Mouse (Mus musculus) liver, embryonic 11.5 days (tissue): Measurements from ENCODE around the gene Hdgfl3. TPM values are rescaled to one million over a fixed set of nuclear protein-coding genes. Genes with fewer than 3 reads are reported as not detected.

ENCODE experiments used
- ATAC-seq: fragments of 200-750 bp; cut with Nextera tagmentation; replicated peaks from 2 replicates; pipeline ENCODE4 v1.8.0; 2017; ENCODE audit warnings: moderate number of reproducible peaks, mild to moderate bottlenecking, moderate TSS enrichment, moderate library complexity; ENCODE audit not compliant: low FRiP score
- DNase-seq: peaks from one replicate; pipeline ENCODE4 v3.0.0-alpha.2; 2017; ENCODE audit warnings: low spot score
- H3K27ac ChIP-seq: fragments of 300-500 bp; sonication (generic); 2 replicates; pipeline ENCODE4 v1.5.1; 2014; ENCODE audit warnings: mild to moderate bottlenecking, low read depth, low read length, control low read depth
- H3K27me3 ChIP-seq: fragments of 300-500 bp; sonication (generic); replicated peaks from 2 replicates; pipeline ENCODE4 v1.6.1; 2014; ENCODE audit warnings: low read length, mixed read lengths; ENCODE audit not compliant: control insufficient read depth, insufficient read depth
- H3K36me3 ChIP-seq: fragments of 300-500 bp; sonication (generic); 2 replicates; pipeline ENCODE4 v1.6.1; 2014; ENCODE audit warnings: mild to moderate bottlenecking, low read length, moderate library complexity, mixed read lengths; ENCODE audit not compliant: control insufficient read depth, insufficient read depth
- H3K4me1 ChIP-seq: fragments of 300-500 bp; sonication (generic); replicated peaks from 2 replicates; pipeline ENCODE4 v1.6.1; 2014; ENCODE audit warnings: low read length, mixed read lengths; ENCODE audit not compliant: control insufficient read depth, insufficient read depth
- H3K4me2 ChIP-seq: fragments of 300-500 bp; sonication (generic); 2 replicates; pipeline ENCODE4 v1.6.1; 2014; ENCODE audit warnings: mild to moderate bottlenecking, control low read depth, moderate library complexity
- H3K4me3 ChIP-seq: fragments of 300-500 bp; sonication (generic); 2 replicates; pipeline ENCODE4 v1.5.1; 2014; ENCODE audit warnings: low read depth, low read length, control low read depth
- H3K9ac ChIP-seq: fragments of 300-500 bp; sonication (generic); 2 replicates; pipeline ENCODE4 v1.6.1; 2014; ENCODE audit warnings: low read depth, low read length, control low read depth
- H3K9me3 ChIP-seq: fragments of 300-500 bp; sonication (generic); 2 replicates; pipeline ENCODE4 v1.6.1; 2016; ENCODE audit warnings: low read length, inconsistent platforms, mixed read lengths; ENCODE audit not compliant: control insufficient read depth
- WGBS: fragments of 180-500 bp; shearing (Covaris S2); extraction: QIAGEN DNeasy Blood & Tissue Kit; methylation state at CpG from one replicate; pipeline ENCODE4 v1.1.7; 2014; 5-methylcytosine and 5-hydroxymethylcytosine counted together
- polyA plus RNA-seq: library from polyadenylated mRNA; unstranded; fragments of >200 nt; fragmentation: Nextera tagmentation; extraction: Ambion mirVana; gene quantifications from 2 replicates; pipeline ENCODE4 v1.2.1, GENCODE M21; 2014

Gene Hdgfl3
- polyA plus RNA-seq, 1 experiment from 2014 or later, result 5.9 TPM

- Histone ChIP-seq H3K9me3 (no peaks in the 10 kb centered on the region), H3K27me3 (peaks cover 28% of the 10 kb centered on the region), H3K4me3 (no peak overlapping the region), H3K4me2 (no peak overlapping the region), H3K36me3 (no peaks in the 10 kb centered on the region), H3K9ac (no peak overlapping the region), H3K27ac (no peak overlapping the region), H3K4me1 (peaks cover 3% of the 10 kb centered on the region; the same call in 1 of the 2 replicates)
- no peak for DNase-seq
- no peak for ATAC-seq
- 91% methylated on average over 6 of the region's 6 CpGs for WGBS
Observed at GRCm38 (mm10) chr7:81864552-81864951, 69.7 kb downstream of the Hdgfl3 start.

- peaks cover 45% of the 10 kb centered on the region for H3K27me3 ChIP-seq
- H3K27ac ChIP-seq, result no peak overlapping the region
- no peak overlapping the region for H3K9ac ChIP-seq
- DNase-seq (no peak), ATAC-seq (no peak)
- no peaks in the 10 kb centered on the region for H3K9me3 ChIP-seq
- H3K4me1 ChIP-seq, result peaks cover 13% of the 10 kb centered on the region
- no peak overlapping the region for H3K4me3 ChIP-seq
- no peaks in the 10 kb centered on the region for H3K36me3 ChIP-seq
- H3K4me2 ChIP-seq, result peak overlapping the region; percentile 33
- 43% methylated on average over 24 of the region's 24 CpGs for WGBS
Observed at GRCm38 (mm10) chr7:81862587-81863583, 71.4 kb downstream of the Hdgfl3 start.

GRCm38 (mm10) chr7:81861921-81862320, 72.4 kb downstream of the Hdgfl3 start:
- no peak overlapping the region for H3K4me3 ChIP-seq
- peaks cover 52% of the 10 kb centered on the region for H3K27me3 ChIP-seq
- no peaks in the 10 kb centered on the region for H3K9me3 ChIP-seq
- no peak overlapping the region for H3K27ac ChIP-seq
- no peak for DNase-seq
- H3K4me1 ChIP-seq, result peaks cover 13% of the 10 kb centered on the region
- WGBS, result 60% methylated on average over 4 of the region's 4 CpGs
- no peak overlapping the region; the same call in 1 of the 2 replicates for H3K4me2 ChIP-seq
- no peak overlapping the region for H3K9ac ChIP-seq
- no peak for ATAC-seq
- no peaks in the 10 kb centered on the region for H3K36me3 ChIP-seq

GRCm38 (mm10) chr7:81861461-81861860, 72.8 kb downstream of the Hdgfl3 start:
- H3K27me3 ChIP-seq, result peaks cover 54% of the 10 kb centered on the region
- no peak overlapping the region for H3K4me3 ChIP-seq
- peak overlapping the region; percentile 17; the same call in 1 of the 2 replicates for H3K4me2 ChIP-seq
- H3K9ac ChIP-seq, result no peak overlapping the region
- H3K36me3 ChIP-seq, result no peaks in the 10 kb centered on the region
- H3K9me3 ChIP-seq, result no peaks in the 10 kb centered on the region
- no peak overlapping the region for H3K27ac ChIP-seq
- WGBS, result 84% methylated on average over 2 of the region's 2 CpGs
- ATAC-seq, result no peak
- peaks cover 13% of the 10 kb centered on the region for H3K4me1 ChIP-seq
- no peak for DNase-seq

- DNase-seq, result no peak
- peaks cover 54% of the 10 kb centered on the region for H3K27me3 ChIP-seq
Observed at GRCm38 (mm10) chr7:81860996-81861395, 73.3 kb downstream of the Hdgfl3 start.

GRCm38 (mm10) chr7:81860071-81860470, 74.2 kb downstream of the Hdgfl3 start:
- H3K36me3 ChIP-seq, result no peaks in the 10 kb centered on the region
- DNase-seq, result no peak
- no peaks in the 10 kb centered on the region for H3K9me3 ChIP-seq
- H3K4me2 ChIP-seq, result peak overlapping the region; percentile 96
- 0 out of 2 replicates have a peak overlapping the region, but pooled peaks have one; percentile 64 for H3K9ac ChIP-seq
- H3K4me3 ChIP-seq, result peak overlapping the region; percentile 65
- H3K27me3 ChIP-seq, result peaks cover 54% of the 10 kb centered on the region
- peak overlapping the region; percentile 46 for H3K27ac ChIP-seq
- 23% methylated on average over 11 of the region's 11 CpGs for WGBS
- ATAC-seq, result 0 out of 2 replicates have a peak, but pooled peaks have one; percentile 29
- H3K4me1 ChIP-seq, result peaks cover 13% of the 10 kb centered on the region

More at GRCm38 (mm10) chr7:81860996-81861395, 73.3 kb downstream of the Hdgfl3 start:
- H3K4me3 ChIP-seq, result no peak overlapping the region
- H3K9ac ChIP-seq, result no peak overlapping the region
- no peak overlapping the region for H3K27ac ChIP-seq
- H3K4me2 ChIP-seq, result peak overlapping the region; percentile 96; the same call in 1 of the 2 replicates
- peaks cover 13% of the 10 kb centered on the region for H3K4me1 ChIP-seq
- no peak for ATAC-seq
- no peaks in the 10 kb centered on the region for H3K9me3 ChIP-seq
- H3K36me3 ChIP-seq, result no peaks in the 10 kb centered on the region
- WGBS, result 51% methylated on average over 5 of the region's 5 CpGs

GRCm38 (mm10) chr7:81858968-81859721, 75.1 kb downstream of the Hdgfl3 start, which contains the start of gene Tm6sf1:
Gene Tm6sf1, plus strand, starts transcription at chr7:81859001.
- H3K9me3 ChIP-seq, result no peaks in the 10 kb centered on the region
- H3K27me3 ChIP-seq, result peaks cover 54% of the 10 kb centered on the region
- peak within 1 kb of the TSS; percentile 96 for H3K4me2 ChIP-seq
- H3K9ac ChIP-seq, result peak within 1 kb of the TSS; percentile 64
- DNase-seq, result peak; percentile 62
- peak within 1 kb of the TSS; percentile 43 for H3K27ac ChIP-seq
- ATAC-seq, result peak; percentile 28; the same call in 1 of the 2 replicates
- peaks cover 13% of the 10 kb centered on the region for H3K4me1 ChIP-seq
- peak within 1 kb of the TSS; percentile 65 for H3K4me3 ChIP-seq
- H3K36me3 ChIP-seq, result no peaks in the 10 kb centered on the region
- WGBS, result 1% methylated on average over 64 of the region's 64 CpGs

- Histone ChIP-seq H3K4me2 (peak overlapping the region; percentile 96), H3K27me3 (peaks cover 54% of the 10 kb centered on the region), H3K27ac (no peak overlapping the region), H3K9ac (no peak overlapping the region), H3K4me3 (peak overlapping the region; percentile 65; the same call in 1 of the 2 replicates), H3K36me3 (no peaks in the 10 kb centered on the region), H3K4me1 (peaks cover 13% of the 10 kb centered on the region), H3K9me3 (no peaks in the 10 kb centered on the region)
- WGBS, result 11% methylated on average over 9 of the region's 9 CpGs
- DNase-seq (no peak), ATAC-seq (no peak)
Observed at GRCm38 (mm10) chr7:81858236-81858635, 76.0 kb downstream of the Hdgfl3 start.
